Mouse (Mus musculus): Measurements from ENCODE around the gene Trmt1.

Trmt1 gene

GRCm38 (mm10) chr8:84730541-84731370 lies 44.6 kb downstream of the Trmt1 start:
- DNase-seq (ENCODE audit: low spot score in 2 of 2) = peak; percentile 87

- DNase-seq (ENCODE audit: low spot score in 2 of 2) = no peak
Observed at GRCm38 (mm10) chr8:84731371-84732177, 45.5 kb downstream of the Trmt1 start.

DNA sequence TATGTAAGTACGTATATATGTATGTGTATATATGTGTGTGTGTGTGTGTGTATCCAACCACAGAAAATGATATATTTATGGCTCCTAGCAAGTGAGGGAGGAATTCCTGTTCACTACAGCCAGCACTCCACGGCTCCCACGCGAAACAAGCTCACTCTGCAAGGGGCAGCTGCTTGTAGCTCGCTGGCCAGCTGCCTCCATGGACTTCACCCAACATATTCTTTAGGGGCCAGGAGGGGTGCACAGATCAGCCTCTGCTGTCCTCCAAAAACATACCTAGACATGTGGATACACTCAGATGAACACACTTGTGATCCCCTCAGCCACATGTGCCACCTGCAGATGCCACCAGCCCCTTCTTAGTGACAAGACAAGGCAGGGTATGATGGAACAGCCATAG lies 46.4 kb downstream of the Trmt1 start:
- DNase-seq (ENCODE audit: low spot score in 2 of 2) = no peak

DNA sequence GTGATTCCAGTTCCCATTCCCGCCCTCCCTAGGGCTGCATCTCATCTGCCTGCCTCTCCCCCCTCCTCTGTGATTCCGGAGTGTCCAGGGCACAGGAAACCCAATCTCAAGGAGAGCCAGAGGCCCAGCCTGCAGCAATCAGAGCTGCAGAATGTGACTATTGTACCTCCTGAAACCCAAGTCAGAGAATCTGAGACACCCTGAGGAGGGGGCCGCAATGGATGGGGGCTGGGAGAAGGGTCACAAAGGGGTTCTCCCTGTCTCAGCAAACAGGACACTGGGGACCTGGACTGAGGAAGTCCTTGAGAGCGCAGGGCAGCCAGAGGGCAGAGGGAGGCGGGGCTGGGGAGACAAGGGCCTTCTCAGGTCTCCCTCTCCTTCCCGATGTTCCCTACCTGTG lies 46.9 kb downstream of the Trmt1 start:
- no peak for DNase-seq (ENCODE audit: low spot score in 2 of 2)

GRCm38 (mm10) chr8:84733959-84734358 lies 47.9 kb downstream of the Trmt1 start:
- no peak for DNase-seq (ENCODE audit: low spot score in 2 of 2)

- DNase-seq (ENCODE audit: low spot score in 2 of 2) = no peak
Observed at GRCm38 (mm10) chr8:84734680-84735079, 48.6 kb downstream of the Trmt1 start.

- DNase-seq (ENCODE audit: low spot score in 2 of 2) = no peak
Observed at GRCm38 (mm10) chr8:84735597-84735996, 49.5 kb downstream of the Trmt1 start.

DNA sequence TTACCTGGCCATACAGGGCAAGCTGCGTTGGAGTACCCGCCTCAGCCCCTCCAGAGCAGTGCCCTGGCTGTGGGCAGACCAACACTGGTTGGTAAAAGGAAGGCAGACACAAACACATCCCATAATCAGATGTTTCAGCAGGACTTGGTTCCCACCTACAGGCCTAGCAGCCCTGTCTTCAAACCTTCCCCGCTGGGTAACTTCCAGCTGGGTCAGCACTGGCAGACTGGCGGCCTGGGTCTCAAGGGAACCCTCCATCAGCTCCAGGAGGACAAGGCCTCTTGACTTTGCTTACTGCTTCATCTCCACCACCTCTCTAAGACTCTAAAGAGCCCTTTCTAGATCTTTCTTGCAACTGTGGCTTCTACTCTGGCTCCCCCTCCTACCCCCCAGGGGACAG lies 50.4 kb downstream of the Trmt1 start:
- no peak for DNase-seq (ENCODE audit: low spot score in 2 of 2)

GRCm38 (mm10) chr8:84737608-84738007 lies 51.5 kb downstream of the Trmt1 start:
- DNase-seq (ENCODE audit: low spot score in 2 of 2) = peak; percentile 84 to 94

- DNase-seq (ENCODE audit: low spot score in 2 of 2) = no peak
Observed at GRCm38 (mm10) chr8:84738266-84738665, 52.2 kb downstream of the Trmt1 start.

GRCm38 (mm10) chr8:84738715-84739400 lies 52.8 kb downstream of the Trmt1 start:
- no peak for DNase-seq (ENCODE audit: low spot score in 2 of 2)

DNA sequence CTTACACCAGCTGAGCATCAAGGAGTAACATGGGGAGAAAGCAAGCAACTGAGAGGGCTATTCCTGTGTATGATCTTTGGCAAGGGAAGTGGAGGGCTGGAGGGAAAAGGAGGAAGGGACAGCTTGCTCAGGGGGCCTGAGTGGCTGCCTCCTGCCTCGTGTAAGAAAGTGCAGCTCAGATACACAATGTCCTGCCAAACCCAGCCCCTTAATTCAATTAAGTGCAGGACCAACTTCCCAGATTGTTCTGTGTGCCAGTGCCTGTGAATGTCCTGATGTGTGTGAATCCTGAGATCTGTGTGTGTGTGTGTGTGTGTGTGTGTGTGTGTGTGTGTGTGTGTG lies 53.3 kb downstream of the Trmt1 start:
- no peak for DNase-seq (ENCODE audit: low spot score in 2 of 2)

GRCm38 (mm10) chr8:84740895-84741843 lies 55.1 kb downstream of the Trmt1 start:
- DNase-seq (ENCODE audit: low spot score in 2 of 2) = no peak

DNA sequence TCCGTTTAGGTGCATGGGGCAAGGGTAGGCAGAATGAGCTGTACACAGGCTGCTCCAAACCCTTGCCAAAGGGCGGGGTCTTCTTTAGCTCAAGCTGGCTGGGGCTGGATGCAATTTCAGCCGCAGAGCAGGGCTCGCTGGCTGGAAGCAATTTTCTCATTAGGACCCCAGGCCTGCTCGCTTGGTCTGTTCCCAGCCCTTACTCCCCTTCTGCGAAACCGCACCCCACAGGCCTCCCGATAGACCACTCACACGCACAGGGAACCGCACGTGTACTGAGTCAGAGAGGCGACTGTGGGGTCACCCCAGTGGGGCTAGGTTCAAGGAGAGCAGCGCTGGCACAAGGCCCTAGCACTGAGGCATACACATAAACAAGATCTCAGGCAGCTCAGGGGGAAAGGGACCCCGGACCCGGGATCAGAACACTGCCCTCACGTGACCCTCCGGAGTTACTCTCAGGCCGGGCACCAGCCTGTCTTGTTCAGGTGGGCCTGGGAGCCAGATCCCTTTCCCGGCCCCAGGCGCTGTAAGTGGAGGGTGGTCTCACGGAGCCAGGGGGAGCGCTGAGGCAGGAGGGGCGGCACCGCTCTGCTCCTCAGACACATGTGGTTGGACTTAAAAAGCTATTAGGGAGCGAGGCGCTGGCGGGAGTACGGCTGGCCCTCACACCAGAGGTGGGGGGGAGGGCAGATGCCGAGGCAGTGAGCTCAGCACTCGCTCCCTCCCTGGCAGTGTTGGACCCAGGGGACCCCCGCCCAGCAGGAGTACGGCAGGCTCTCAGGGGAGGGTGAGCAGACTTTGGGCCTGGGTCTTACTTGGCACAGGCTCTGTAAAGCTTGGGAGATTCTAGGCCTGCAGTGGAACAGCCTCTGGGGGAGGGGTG lies 56.3 kb downstream of the Trmt1 start:
- DNase-seq (ENCODE audit: low spot score in 2 of 2) = no peak

DNA sequence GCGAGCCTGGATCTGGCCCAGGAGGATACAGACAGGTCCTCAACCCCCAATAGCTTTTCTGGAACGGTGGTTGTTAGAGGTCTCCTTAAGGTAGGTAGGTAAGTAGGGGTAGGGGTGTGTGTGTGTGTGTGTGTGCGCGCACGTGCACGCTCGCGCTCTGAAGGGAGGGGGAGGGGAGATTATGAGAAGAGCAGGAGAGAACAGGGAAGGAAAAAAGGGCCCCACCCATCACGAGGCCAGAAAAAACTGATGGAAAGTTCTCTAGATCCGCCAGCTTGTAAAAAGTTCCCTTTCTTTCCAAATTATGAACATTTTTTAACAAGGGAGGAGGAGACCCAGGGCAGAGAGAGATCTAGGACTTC lies 56.9 kb downstream of the Trmt1 start:
- no peak for DNase-seq (ENCODE audit: low spot score in 2 of 2)

DNA sequence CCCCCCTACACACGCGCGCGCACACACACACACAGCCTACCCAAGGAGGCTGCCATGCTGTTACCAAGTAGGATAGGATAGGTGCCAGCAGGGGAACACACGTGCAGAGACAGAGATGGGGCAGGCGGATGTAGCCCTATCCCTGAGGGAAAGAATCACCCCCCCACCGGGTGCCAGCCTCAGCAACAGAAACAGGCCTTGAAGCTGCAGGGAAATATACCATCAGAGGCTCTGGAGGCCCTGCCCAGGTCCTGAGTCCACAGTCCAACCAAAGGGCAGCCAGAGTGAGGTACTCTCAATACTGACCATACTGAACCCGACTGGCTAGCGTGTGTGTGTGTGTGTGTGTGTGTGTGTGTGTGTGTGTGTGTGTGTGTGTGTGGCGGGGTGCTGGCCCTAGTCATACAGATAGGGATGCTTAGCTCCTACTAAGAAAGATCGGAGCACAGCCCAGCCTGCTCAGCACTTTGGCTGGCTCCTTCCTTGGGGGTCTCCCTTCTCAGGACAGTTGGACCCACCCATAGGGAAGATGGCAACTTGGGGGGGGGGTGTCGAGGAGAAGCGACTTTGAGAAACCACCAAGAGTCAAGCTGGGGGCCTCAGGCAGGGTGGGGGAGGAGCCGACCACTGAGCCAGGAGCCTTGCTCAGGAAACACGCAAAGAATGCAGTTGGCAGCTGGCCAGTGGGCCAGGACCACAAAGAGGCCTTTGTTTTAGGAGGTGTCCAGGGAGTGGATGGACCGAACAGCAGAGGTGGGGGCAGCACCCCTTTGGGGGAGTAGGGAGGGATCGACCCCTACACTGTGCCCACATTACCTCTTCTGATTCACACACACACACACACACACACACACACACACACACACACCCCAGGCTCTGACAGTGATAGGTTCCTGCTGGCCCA lies 57.7 kb downstream of the Trmt1 start:
- no peak for DNase-seq (ENCODE audit: low spot score in 2 of 2)

DNA sequence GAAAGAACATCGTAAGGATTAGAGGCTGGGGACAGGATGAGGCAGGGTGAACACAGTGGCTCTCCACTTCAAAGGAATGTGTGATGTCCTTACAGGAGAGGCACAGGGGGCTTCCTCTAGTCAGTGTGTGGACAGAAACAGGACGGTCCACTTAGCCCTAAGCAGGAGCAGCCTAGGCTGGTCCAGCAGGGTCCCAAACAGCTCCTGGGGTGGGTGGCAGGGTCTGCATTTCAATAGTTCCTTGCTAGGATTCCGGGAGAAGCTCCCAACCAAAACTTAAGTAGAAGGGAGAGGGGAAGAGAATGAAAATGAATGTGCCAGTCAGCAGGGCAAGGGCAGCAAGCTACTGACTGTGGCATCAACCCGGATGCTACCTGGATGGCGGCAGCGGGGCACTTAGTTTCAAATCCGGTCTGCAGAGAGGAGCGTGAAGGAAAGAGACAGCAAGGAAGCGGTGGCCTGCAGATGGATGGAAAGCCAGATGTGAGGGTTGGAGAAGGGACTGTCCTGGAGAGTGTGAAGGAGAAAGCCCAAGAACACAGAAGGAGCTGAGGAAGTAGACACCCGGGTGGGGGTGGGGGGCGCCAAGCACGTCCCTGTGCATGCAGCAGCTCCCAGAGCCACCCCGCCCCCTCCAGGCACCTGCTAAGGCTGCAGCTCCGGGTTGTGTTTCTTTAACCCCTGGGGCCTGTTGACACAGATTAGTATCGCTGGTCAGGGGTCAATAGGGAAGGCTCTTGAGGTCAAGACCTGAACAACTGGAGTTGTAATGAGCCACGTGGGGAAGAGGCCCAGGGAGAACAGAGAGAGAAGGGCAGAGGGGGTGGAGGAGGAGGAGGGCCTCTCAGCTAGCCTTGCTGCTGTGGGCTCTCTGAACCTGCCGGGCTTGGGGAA lies 59.2 kb downstream of the Trmt1 start:
- DNase-seq (ENCODE audit: low spot score in 2 of 2) = no peak

Measured in spleen, postnatal 4 days (tissue).